Mouse (Mus musculus) G1E (cell line): ENCODE results near the gene Fez1. TPM values are rescaled to one million over a fixed set of nuclear protein-coding genes. Genes with fewer than 3 reads are reported as not detected.

ENCODE experiments used
- ATAC-seq: 2 replicates; pipeline ENCODE4 v1.8.0; 2016; ENCODE audit warnings: mild to moderate bottlenecking; ENCODE audit not compliant: insufficient number of reproducible peaks, poor library complexity, low FRiP score, severe bottlenecking; ENCODE audit errors: extremely low read depth
- DNase-seq: peaks from one replicate; pipeline ENCODE4 v3.0.0; 2012; ENCODE audit warnings: low spot score
- H3K27me3 ChIP-seq: 2 replicates; pipeline ENCODE4 v1.6.1; 2012; ENCODE audit warnings: mild to moderate bottlenecking, low read length, inconsistent platforms; ENCODE audit not compliant: insufficient read depth
- H3K36me3 ChIP-seq: replicated peaks from 2 replicates; pipeline ENCODE3; 2012; ENCODE audit warnings: mild to moderate bottlenecking, inconsistent platforms
- H3K4me1 ChIP-seq: 2 replicates; pipeline ENCODE4 v1.6.1; 2012; ENCODE audit warnings: low read depth, low read length, inconsistent platforms, mixed read lengths; ENCODE audit not compliant: insufficient read depth
- H3K4me3 ChIP-seq: 2 replicates; pipeline ENCODE4 v1.5.1; 2012; ENCODE audit warnings: low read depth, mild to moderate bottlenecking, inconsistent platforms, low read length, moderate library complexity, mixed read lengths
- H3K9me3 ChIP-seq: replicated peaks from 2 replicates; pipeline ENCODE4 v1.6.1; 2012; ENCODE audit warnings: inconsistent platforms
- CTCF ChIP-seq: IDR thresholded peaks from 2 replicates; pipeline ENCODE4 v1.5.1; 2012; ENCODE audit warnings: low read depth, low read length, inconsistent platforms, mixed read lengths
- GATA1 ChIP-seq: IDR thresholded peaks from 2 replicates; pipeline ENCODE4 v1.6.1; 2012; ENCODE audit warnings: borderline replicate concordance, low read length, inconsistent platforms, mixed read lengths
- GATA2 ChIP-seq: IDR thresholded peaks from 2 replicates; pipeline ENCODE4 v1.6.1; 2012; ENCODE audit warnings: low read depth, low read length, inconsistent platforms, borderline replicate concordance
- POLR2AphosphoS5 ChIP-seq: IDR thresholded peaks from 2 replicates; pipeline ENCODE4 v1.6.1; 2012; ENCODE audit warnings: low read depth, low read length, inconsistent platforms; ENCODE audit not compliant: insufficient replicate concordance
- TAL1 ChIP-seq: conservative IDR thresholded peaks from 2 replicates; pipeline ENCODE4 v1.6.1; 2012; ENCODE audit warnings: low read depth, low read length, inconsistent platforms, mixed read lengths
- polyA plus RNA-seq: library from polyadenylated mRNA; stranded (reverse); fragments of >175 nt; gene quantifications from 2 replicates; pipeline ENCODE4 v1.2.3, GENCODE M21; 2012
- total RNA-seq, 2 experiments: library from RNA; stranded (forward) in 1 of 2; stranded (reverse) in 1 of 2; fragments of 200-1000 nt in 1 of 2; fragments of >200 nt in 1 of 2; fragmentation: Nextera tagmentation in 1 of 2; gene quantifications; 2 replicates each; pipeline ENCODE4 v1.2.3; 2014 to 2017

Gene Fez1
- total and polyA plus RNA-seq, 3 experiments = 0.44 TPM; not detected in 2

GRCm38 (mm10) chr9:36881615-36882014, 60.0 kb downstream of the Fez1 start:
- no peaks in the 10 kb centered on the region for H3K9me3 ChIP-seq
- H3K4me1 ChIP-seq = no peaks in the 10 kb centered on the region
- ATAC-seq (no peak), DNase-seq (no peak)
- TF ChIP-seq POLR2AphosphoS5 (no peak), GATA2 (no peak), CTCF (no peak), GATA1 (no peak), TAL1 (no peak)
- H3K4me3 ChIP-seq = no peak overlapping the region
- H3K27me3 ChIP-seq = no peaks in the 10 kb centered on the region; the same call in 1 of the 2 replicates
- no peaks in the 10 kb centered on the region for H3K36me3 ChIP-seq

DNA sequence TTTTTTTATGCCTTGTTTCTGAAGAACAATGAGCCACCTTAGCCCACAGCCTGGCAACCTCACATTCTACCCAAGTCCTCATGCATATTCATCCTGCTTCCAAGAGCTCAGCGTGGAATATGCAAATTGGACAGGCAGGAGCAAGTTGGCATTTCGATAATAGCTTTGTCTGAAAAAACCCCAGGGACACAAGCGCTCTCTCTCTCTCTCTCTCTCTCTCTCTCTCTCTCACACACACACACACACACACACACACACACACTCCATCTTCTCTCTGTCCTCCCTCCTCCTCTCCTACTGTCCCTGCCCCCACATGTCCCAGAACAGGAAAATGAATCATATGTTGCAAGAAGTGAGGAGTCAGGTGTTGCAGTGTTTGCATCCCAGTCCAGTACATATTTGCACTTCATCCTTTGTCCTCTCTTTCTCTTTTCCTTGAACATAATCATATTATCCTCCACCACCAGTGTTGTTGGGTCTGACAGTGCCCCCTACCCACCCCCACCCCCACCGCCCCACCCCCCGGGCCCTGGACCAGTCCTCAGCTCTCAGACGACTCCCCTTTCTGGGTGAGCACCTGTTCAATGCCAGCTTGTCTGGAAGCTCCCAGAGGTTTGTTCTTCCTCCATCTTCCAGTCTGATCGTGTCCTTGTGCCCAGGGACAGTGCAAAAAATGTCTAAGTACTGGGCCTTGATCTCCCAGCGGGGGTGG, 60.5 kb downstream of the Fez1 start:
- ATAC-seq = no peak
- TF ChIP-seq GATA1 = no peak

GRCm38 (mm10) chr9:36883569-36883968, 61.9 kb downstream of the Fez1 start:
- TF ChIP-seq POLR2AphosphoS5 (no peak), TAL1 (no peak), GATA2 (no peak), CTCF (no peak), GATA1 (no peak)
- Histone ChIP-seq H3K9me3 (no peaks in the 10 kb centered on the region), H3K27me3 (no peaks in the 10 kb centered on the region; the same call in 1 of the 2 replicates), H3K36me3 (no peaks in the 10 kb centered on the region), H3K4me3 (no peak overlapping the region), H3K4me1 (no peaks in the 10 kb centered on the region)
- ATAC-seq (no peak), DNase-seq (no peak)

More for the DNA sequence above, 60.5 kb downstream of the Fez1 start:
- no peak for DNase-seq
- Histone ChIP-seq H3K36me3 (no peaks in the 10 kb centered on the region), H3K4me1 (no peaks in the 10 kb centered on the region), H3K4me3 (no peak overlapping the region), H3K9me3 (no peaks in the 10 kb centered on the region), H3K27me3 (no peaks in the 10 kb centered on the region; the same call in 1 of the 2 replicates)

- no peak for DNase-seq
- Histone ChIP-seq H3K36me3 (no peaks in the 10 kb centered on the region), H3K27me3 (no peaks in the 10 kb centered on the region; the same call in 1 of the 2 replicates), H3K4me3 (no peak overlapping the region), H3K4me1 (no peaks in the 10 kb centered on the region), H3K9me3 (no peaks in the 10 kb centered on the region)
- no peak for ATAC-seq
- TF ChIP-seq GATA1 (no peak), POLR2AphosphoS5 (no peak), CTCF (peak; percentile 27)
Measured at GRCm38 (mm10) chr9:36885237-36885636, 63.6 kb downstream of the Fez1 start.

DNA sequence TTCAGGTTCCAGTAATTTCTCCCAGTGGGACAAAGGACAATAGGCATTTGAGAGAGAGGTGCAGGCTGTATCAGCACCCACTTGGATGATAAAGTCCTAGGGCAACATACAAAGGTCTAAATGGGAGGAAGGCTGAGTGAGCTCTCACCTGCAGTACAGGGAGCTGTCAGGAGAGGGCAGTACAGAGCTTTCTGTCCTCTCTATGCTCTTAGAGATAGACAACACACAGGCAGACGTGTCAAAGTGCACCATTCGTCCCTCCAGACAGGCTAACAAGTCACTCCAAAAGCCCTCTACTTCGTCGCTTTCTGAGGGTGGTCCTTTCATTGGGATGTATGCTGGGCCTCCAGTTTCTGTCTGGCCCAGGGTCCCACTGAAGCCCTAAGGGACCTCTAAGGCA, 68.9 kb downstream of the Fez1 start:
- no peak for ATAC-seq
- TF ChIP-seq CTCF (0 out of 2 replicates have a peak, but pooled peaks have one; percentile 54), GATA2 (no peak)
- H3K9me3 ChIP-seq = no peaks in the 10 kb centered on the region
- no peaks in the 10 kb centered on the region for H3K36me3 ChIP-seq
- no peak overlapping the region for H3K4me3 ChIP-seq
- DNase-seq = no peak
- H3K27me3 ChIP-seq = no peaks in the 10 kb centered on the region
- no peaks in the 10 kb centered on the region for H3K4me1 ChIP-seq

GRCm38 (mm10) chr9:36893413-36893990, 71.8 kb downstream of the Fez1 start:
- H3K27me3 ChIP-seq = no peaks in the 10 kb centered on the region
- DNase-seq = no peak
- ATAC-seq = no peak
- TF ChIP-seq CTCF (no peak), GATA1 (no peak), TAL1 (no peak), POLR2AphosphoS5 (no peak)
- no peaks in the 10 kb centered on the region for H3K36me3 ChIP-seq
- H3K4me3 ChIP-seq = no peak overlapping the region
- H3K9me3 ChIP-seq = no peaks in the 10 kb centered on the region
- no peaks in the 10 kb centered on the region for H3K4me1 ChIP-seq

DNA sequence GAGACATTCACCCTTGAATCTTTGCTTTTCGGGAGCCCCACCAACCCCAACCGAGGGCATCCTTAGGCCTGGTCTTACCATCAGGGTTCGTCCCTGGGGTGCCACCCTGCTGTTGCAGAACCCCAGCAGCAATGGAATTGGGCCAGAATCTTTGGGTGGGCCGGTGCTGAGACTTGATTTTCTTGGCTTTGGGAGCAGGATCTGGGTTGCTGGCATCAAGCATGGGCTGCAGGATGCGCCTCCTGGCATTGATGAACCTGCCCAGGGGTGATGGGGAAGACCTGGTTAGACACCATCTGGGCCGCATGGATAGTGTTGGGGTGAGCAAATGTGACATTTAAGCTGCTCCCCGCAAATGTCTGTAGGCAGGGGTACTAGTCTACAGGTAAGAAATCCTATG, 72.6 kb downstream of the Fez1 start:
- ATAC-seq (no peak), DNase-seq (no peak)
- Histone ChIP-seq H3K36me3 (no peaks in the 10 kb centered on the region), H3K27me3 (no peaks in the 10 kb centered on the region), H3K4me1 (no peaks in the 10 kb centered on the region), H3K4me3 (no peak overlapping the region), H3K9me3 (no peaks in the 10 kb centered on the region)
- TF ChIP-seq TAL1 (no peak), GATA1 (no peak), POLR2AphosphoS5 (no peak), GATA2 (no peak), CTCF (no peak)
